Mouse (Mus musculus) embryonic facial prominence, embryonic 12.5 days (tissue): Measurements from ENCODE around the gene Zswim2. TPM values are rescaled to one million over a fixed set of nuclear protein-coding genes. Genes with fewer than 3 reads are reported as not detected.
"Not testable (repeated sequence)": the region's sequence is repeated elsewhere in the genome, so short reads cannot be mapped to it uniquely, and the experiment has no call there.

Source experiments
- ATAC-seq: fragments of 200-750 bp; cut with Nextera tagmentation; 2 replicates; pipeline ENCODE4 v1.8.0; 2017; ENCODE audit not compliant: insufficient number of reproducible peaks, insufficient read depth, low FRiP score, low TSS enrichment
- H3K27ac ChIP-seq: fragments of 300-500 bp; sonication (generic); 2 replicates; pipeline ENCODE4 v1.5.1; 2016; ENCODE audit warnings: mild to moderate bottlenecking
- H3K27me3 ChIP-seq: fragments of 300-500 bp; sonication (generic); 2 replicates; pipeline ENCODE4 v1.6.1; 2016; ENCODE audit warnings: mild to moderate bottlenecking, moderate library complexity
- H3K36me3 ChIP-seq: fragments of 300-500 bp; sonication (generic); 2 replicates; pipeline ENCODE4 v1.6.1; 2016; ENCODE audit warnings: mild to moderate bottlenecking
- H3K4me1 ChIP-seq: fragments of 300-500 bp; sonication (generic); 2 replicates; pipeline ENCODE4 v1.6.1; 2016
- H3K4me2 ChIP-seq: fragments of 300-500 bp; sonication (generic); replicated peaks from 2 replicates; pipeline ENCODE4 v1.6.1; 2016; ENCODE audit warnings: mild to moderate bottlenecking, moderate library complexity
- H3K4me3 ChIP-seq: fragments of 300-500 bp; sonication (generic); 2 replicates; pipeline ENCODE4 v1.5.1; 2016; ENCODE audit warnings: mild to moderate bottlenecking
- H3K9ac ChIP-seq: fragments of 300-500 bp; sonication (generic); 2 replicates; pipeline ENCODE4 v1.6.1; 2016; ENCODE audit warnings: mild to moderate bottlenecking, moderate library complexity
- H3K9me3 ChIP-seq: fragments of 300-500 bp; sonication (generic); 2 replicates; pipeline ENCODE4 v1.6.1; 2016; ENCODE audit warnings: mild to moderate bottlenecking, moderate library complexity
- WGBS: fragments of 180-500 bp; shearing (Covaris S2); methylation state at CpG from one replicate; pipeline ENCODE4 v1.1.7; 2016; 5-methylcytosine and 5-hydroxymethylcytosine counted together
- polyA plus RNA-seq: library from polyadenylated mRNA; unstranded; fragments of >200 nt; fragmentation: Nextera tagmentation; extraction: Ambion mirVana; gene quantifications from 2 replicates; pipeline ENCODE4 v1.2.1, GENCODE M21; 2016

Gene Zswim2
- 0.18 TPM in 1 of 2 replicates, not detected in the other for polyA plus RNA-seq

- no peak within 1 kb of the TSS for H3K27ac ChIP-seq
- no peaks in the 10 kb centered on the region for H3K36me3 ChIP-seq
These were observed at the start of gene Zswim2 for GRCm38 (mm10) chr2:83940931-83941361. Gene Zswim2, minus strand, starts transcription at chr2:83941228.

GRCm38 (mm10) chr2:83990253-83990652 is 49.2 kb upstream of the Zswim2 start, which contains the start of gene Gm13691:
Gene Gm13691, plus strand, starts transcription at chr2:83990553.
- not testable (repeated sequence) for H3K4me2 ChIP-seq, ATAC-seq, H3K4me1 ChIP-seq, H3K27me3 ChIP-seq, H3K27ac ChIP-seq, H3K9ac ChIP-seq, H3K36me3 ChIP-seq, H3K4me3 ChIP-seq, H3K9me3 ChIP-seq
- no CpG with 5 or more reads among the region's 6 CpGs for WGBS

More at GRCm38 (mm10) chr2:83940931-83941361, at the start of gene Zswim2:
- peak within 1 kb of the TSS; percentile 56 for H3K4me2 ChIP-seq
- H3K4me1 ChIP-seq: 0 out of 2 replicates have a peak, but pooled peaks cover 2% of the 10 kb centered on the region
- H3K9ac ChIP-seq: 0 out of 2 replicates have a peak within 1 kb of the TSS, but pooled peaks have one; percentile 8
- 1% methylated on average over 20 of the region's 20 CpGs for WGBS
- no peaks in the 10 kb centered on the region for H3K27me3 ChIP-seq
- peak; percentile 87 for ATAC-seq
- H3K4me3 ChIP-seq: peak within 1 kb of the TSS; percentile 21
- H3K9me3 ChIP-seq: no peaks in the 10 kb centered on the region

- not testable (repeated sequence) for H3K9me3 ChIP-seq, ATAC-seq, H3K4me1 ChIP-seq, H3K4me2 ChIP-seq, H3K27ac ChIP-seq, H3K36me3 ChIP-seq, H3K27me3 ChIP-seq, H3K9ac ChIP-seq, H3K4me3 ChIP-seq
- no CpG with 5 or more reads among the region's 6 CpGs for WGBS
These were observed 43.4 kb upstream of the Zswim2 start, which contains the start of gene Gm13697 for GRCm38 (mm10) chr2:83984443-83984842. Gene Gm13697, plus strand, starts transcription at chr2:83984743.

GRCm38 (mm10) chr2:83978633-83979032 is 37.6 kb upstream of the Zswim2 start, which contains the start of gene Gm13694:
Gene Gm13694, plus strand, starts transcription at chr2:83978933.
- ATAC-seq, H3K27me3 ChIP-seq, H3K27ac ChIP-seq, H3K4me3 ChIP-seq, H3K4me1 ChIP-seq, H3K4me2 ChIP-seq, H3K36me3 ChIP-seq, H3K9ac ChIP-seq, H3K9me3 ChIP-seq: not testable (repeated sequence)
- WGBS: no CpG with 5 or more reads among the region's 6 CpGs

GRCm38 (mm10) chr2:83972823-83973222 is 31.8 kb upstream of the Zswim2 start, which contains the start of gene Gm13696:
Gene Gm13696, plus strand, starts transcription at chr2:83973123.
- not testable (repeated sequence) for H3K4me3 ChIP-seq, H3K27ac ChIP-seq, H3K27me3 ChIP-seq, H3K9ac ChIP-seq, H3K36me3 ChIP-seq, H3K9me3 ChIP-seq, ATAC-seq, H3K4me2 ChIP-seq, H3K4me1 ChIP-seq
- no CpG with 5 or more reads among the region's 6 CpGs for WGBS

- not testable (repeated sequence) for H3K36me3 ChIP-seq, H3K27ac ChIP-seq, H3K4me3 ChIP-seq, H3K4me2 ChIP-seq, H3K27me3 ChIP-seq, H3K9me3 ChIP-seq, H3K4me1 ChIP-seq, ATAC-seq, H3K9ac ChIP-seq
- WGBS: no CpG with 5 or more reads among the region's 6 CpGs
These were observed 26.0 kb upstream of the Zswim2 start, which contains the start of gene Gm13695 for GRCm38 (mm10) chr2:83967013-83967412. Gene Gm13695, plus strand, starts transcription at chr2:83967313.

- H3K27ac ChIP-seq, H3K27me3 ChIP-seq, H3K4me2 ChIP-seq, H3K4me3 ChIP-seq, H3K36me3 ChIP-seq, ATAC-seq, H3K4me1 ChIP-seq, H3K9me3 ChIP-seq, H3K9ac ChIP-seq: not testable (repeated sequence)
- no CpG with 5 or more reads among the region's 6 CpGs for WGBS
These were observed 20.2 kb upstream of the Zswim2 start, which contains the start of gene Gm13693 for GRCm38 (mm10) chr2:83961203-83961602. Gene Gm13693, plus strand, starts transcription at chr2:83961503.

GRCm38 (mm10) chr2:83955393-83955792 is 14.4 kb upstream of the Zswim2 start, which contains the start of gene Gm13698:
Gene Gm13698, plus strand, starts transcription at chr2:83955693.
- WGBS: no CpG with 5 or more reads among the region's 6 CpGs
- H3K36me3 ChIP-seq, ATAC-seq: not testable (repeated sequence)

GRCm38 (mm10) chr2:83941792-83942191 is 764 bp upstream of the Zswim2 start:
- Histone ChIP-seq H3K4me1 (0 out of 2 replicates have a peak, but pooled peaks cover 2% of the 10 kb centered on the region), H3K4me2 (no peak overlapping the region), H3K4me3 (no peak overlapping the region), H3K36me3 (no peaks in the 10 kb centered on the region), H3K27me3 (no peaks in the 10 kb centered on the region), H3K9me3 (no peaks in the 10 kb centered on the region), H3K9ac (no peak overlapping the region), H3K27ac (no peak overlapping the region)
- ATAC-seq: no peak
- WGBS: 74% methylated on average over 4 of the region's 4 CpGs

More at GRCm38 (mm10) chr2:83955393-83955792, 14.4 kb upstream of the Zswim2 start, which contains the start of gene Gm13698:
- not testable (repeated sequence) for H3K27ac ChIP-seq, H3K9me3 ChIP-seq, H3K4me1 ChIP-seq, H3K9ac ChIP-seq, H3K4me2 ChIP-seq, H3K4me3 ChIP-seq, H3K27me3 ChIP-seq

GRCm38 (mm10) chr2:83941378-83941777 is 350 bp upstream of the Zswim2 start:
- ATAC-seq: no peak
- H3K4me2 ChIP-seq: peak overlapping the region; percentile 56
- no peaks in the 10 kb centered on the region for H3K27me3 ChIP-seq
- H3K4me1 ChIP-seq: 0 out of 2 replicates have a peak, but pooled peaks cover 2% of the 10 kb centered on the region
- no peaks in the 10 kb centered on the region for H3K36me3 ChIP-seq
- 37% methylated on average over 3 of the region's 3 CpGs for WGBS
- H3K9me3 ChIP-seq: no peaks in the 10 kb centered on the region
- H3K4me3 ChIP-seq: no peak overlapping the region; the same call in 1 of the 2 replicates
- H3K9ac ChIP-seq: no peak overlapping the region
- H3K27ac ChIP-seq: no peak overlapping the region

- 35% methylated on average over 2 of the region's 2 CpGs for WGBS
- Histone ChIP-seq H3K4me2 (no peak overlapping the region), H3K36me3 (no peaks in the 10 kb centered on the region), H3K4me1 (no peaks in the 10 kb centered on the region), H3K27me3 (no peaks in the 10 kb centered on the region), H3K27ac (no peak overlapping the region), H3K4me3 (no peak overlapping the region), H3K9ac (no peak overlapping the region), H3K9me3 (no peaks in the 10 kb centered on the region)
- ATAC-seq: no peak
These were observed 11.4 kb downstream of the Zswim2 start for GRCm38 (mm10) chr2:83929478-83930088.
